Mouse (Mus musculus): ENCODE measurements around the gene Foxk1. TPM values are rescaled to one million over a fixed set of nuclear protein-coding genes. Genes with fewer than 3 reads are reported as not detected.

Gene Foxk1
- 19.4 and 21.1 TPM in 2 replicates for polyA plus RNA-seq (2012; rRNA removed)

DNA sequence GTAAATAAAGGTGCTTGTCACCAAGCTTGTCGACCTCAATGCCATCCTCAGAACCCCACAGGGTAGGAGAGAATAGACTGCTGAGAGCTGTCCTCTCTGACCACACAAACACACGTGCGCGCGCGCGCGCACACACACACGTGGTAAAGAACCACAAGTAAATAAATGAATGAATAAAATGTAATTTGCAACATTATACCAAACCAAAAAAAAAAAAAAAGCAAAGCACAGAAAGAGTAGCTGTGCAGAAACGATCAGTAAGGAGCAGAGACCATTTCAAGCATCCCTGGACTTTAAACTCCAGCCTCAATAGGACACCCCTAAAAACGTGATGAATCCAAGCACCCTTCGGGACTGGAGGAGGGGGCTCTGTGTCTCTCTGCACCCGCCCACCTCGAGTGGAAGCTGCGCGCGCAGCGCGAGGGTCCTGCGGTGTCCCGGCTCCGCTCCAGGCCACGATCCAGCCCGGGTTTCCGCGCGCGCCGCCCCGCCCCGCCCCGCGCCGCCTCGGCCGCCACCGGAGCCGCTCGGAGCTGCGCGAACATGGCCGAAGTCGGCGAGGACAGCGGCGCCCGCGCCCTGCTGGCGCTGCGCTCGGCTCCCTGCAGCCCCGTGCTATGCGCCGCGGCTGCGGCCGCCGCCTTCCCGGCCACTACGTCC lies at the start of gene Foxk1:
Gene Foxk1 (plus strand): TSS at position 517 of the 660 bp plus-strand sequence.
- TF ChIP-seq POLR2A (IDR thresholded peaks at IDR 0.05; ENCODE audit: extremely low read depth, insufficient read depth, low read length) (peak; percentile 34; the same call in 1 of the 2 replicates), CTCF (IDR thresholded peaks at IDR 0.05; ENCODE audit: extremely low read depth, insufficient read depth, low read length) (no peak)
- peak within 1 kb of the TSS; percentile 80 for H3K27ac ChIP-seq (ENCODE audit: insufficient read depth, low read length)
- H3K4me1 ChIP-seq (ENCODE audit: control insufficient read depth, insufficient read depth, low read length): peaks cover 11% of the 10 kb centered on the region
- H3K4me3 ChIP-seq (ENCODE audit: insufficient read depth, low read length): peak within 1 kb of the TSS; percentile 92

DNA sequence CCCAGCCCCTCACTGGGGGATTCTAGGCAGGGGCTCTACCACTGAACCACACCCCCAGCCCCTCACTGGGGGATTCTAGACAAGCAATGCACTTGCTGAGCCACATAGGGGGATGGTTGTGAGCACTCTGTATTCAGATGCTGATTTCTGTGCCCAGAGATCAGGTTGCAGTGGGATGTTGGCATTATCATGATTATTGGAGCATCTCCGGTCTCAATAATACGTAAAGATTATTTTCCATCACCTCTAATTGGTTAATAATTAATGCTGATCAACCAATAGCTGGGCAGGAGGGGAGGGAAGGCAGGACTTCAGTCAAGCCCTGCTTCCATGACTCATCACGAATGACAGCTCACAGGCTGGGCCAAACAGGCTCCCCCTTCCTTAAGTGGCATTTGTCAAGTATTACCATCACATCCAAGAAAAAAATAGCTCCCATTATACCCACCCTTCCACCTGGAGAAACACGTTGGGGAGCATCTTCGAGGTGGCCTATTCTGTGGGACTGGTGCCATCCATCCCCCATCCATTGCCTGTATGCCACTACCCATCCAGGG lies 48.9 kb upstream of the Foxk1 start:
- Histone ChIP-seq H3K4me3 (ENCODE audit: insufficient read depth, low read length) (no peak overlapping the region), H3K27ac (ENCODE audit: insufficient read depth, low read length) (no peak overlapping the region), H3K4me1 (ENCODE audit: control insufficient read depth, insufficient read depth, low read length) (no peaks in the 10 kb centered on the region)
- TF ChIP-seq CTCF (IDR thresholded peaks at IDR 0.05; ENCODE audit: extremely low read depth, insufficient read depth, low read length) (no peak), POLR2A (IDR thresholded peaks at IDR 0.05; ENCODE audit: extremely low read depth, insufficient read depth, low read length) (no peak)

GRCm38 (mm10) chr5:142355144-142355543 lies 46.2 kb upstream of the Foxk1 start:
- H3K4me3 ChIP-seq (ENCODE audit: insufficient read depth, low read length): no peak overlapping the region
- H3K27ac ChIP-seq (ENCODE audit: insufficient read depth, low read length): no peak overlapping the region
- no peak for TF ChIP-seq CTCF (IDR thresholded peaks at IDR 0.05; ENCODE audit: extremely low read depth, insufficient read depth, low read length)
- TF ChIP-seq POLR2A (IDR thresholded peaks at IDR 0.05; ENCODE audit: extremely low read depth, insufficient read depth, low read length): no peak
- H3K4me1 ChIP-seq (ENCODE audit: control insufficient read depth, insufficient read depth, low read length): no peaks in the 10 kb centered on the region

DNA sequence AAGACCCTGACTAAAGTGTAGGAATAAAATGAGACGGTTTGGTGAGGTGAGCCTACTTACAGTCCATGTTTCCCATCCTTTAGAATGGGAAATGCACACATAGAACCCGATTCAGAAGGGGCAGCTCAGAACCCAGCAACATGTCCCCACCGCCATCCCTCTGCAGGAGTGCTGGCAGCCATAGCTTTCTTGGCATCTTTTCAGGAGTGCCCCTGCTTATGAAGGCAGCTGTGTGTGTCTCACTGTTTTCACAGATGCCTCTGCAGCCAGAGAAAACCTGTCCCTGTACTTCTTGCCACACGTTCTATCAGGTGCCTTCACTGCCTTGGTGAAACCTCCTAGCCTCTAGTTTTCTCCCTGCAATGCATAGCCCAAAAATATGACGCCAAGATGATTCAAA lies 40.1 kb upstream of the Foxk1 start:
- Histone ChIP-seq H3K4me3 (ENCODE audit: insufficient read depth, low read length) (no peak overlapping the region), H3K4me1 (ENCODE audit: control insufficient read depth, insufficient read depth, low read length) (no peaks in the 10 kb centered on the region), H3K27ac (ENCODE audit: insufficient read depth, low read length) (no peak overlapping the region)
- TF ChIP-seq POLR2A (IDR thresholded peaks at IDR 0.05; ENCODE audit: extremely low read depth, insufficient read depth, low read length) (no peak), CTCF (IDR thresholded peaks at IDR 0.05; ENCODE audit: extremely low read depth, insufficient read depth, low read length) (no peak)

DNA sequence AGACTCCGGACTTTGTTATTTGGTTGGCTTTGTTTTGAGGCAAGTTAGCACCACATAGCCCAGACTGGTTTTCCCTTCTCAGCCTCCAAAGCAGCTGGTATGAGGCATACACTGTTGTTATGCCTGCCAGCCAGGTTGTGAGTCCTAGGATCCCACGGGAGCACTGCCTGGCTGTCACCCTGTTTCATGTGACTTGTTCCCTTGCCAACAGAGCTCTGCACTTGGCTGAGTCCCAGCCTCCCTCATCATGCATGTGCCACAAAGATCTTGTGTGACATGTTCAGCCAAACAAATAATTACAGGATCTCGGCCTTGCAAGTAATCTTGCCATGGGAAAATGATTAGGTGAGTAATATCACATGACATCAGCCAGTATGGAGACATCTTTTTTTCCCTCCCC lies 38.4 kb upstream of the Foxk1 start:
- Histone ChIP-seq H3K4me3 (ENCODE audit: insufficient read depth, low read length) (no peak overlapping the region), H3K4me1 (ENCODE audit: control insufficient read depth, insufficient read depth, low read length) (peaks cover 2% of the 10 kb centered on the region; the same call in 1 of the 2 replicates), H3K27ac (ENCODE audit: insufficient read depth, low read length) (no peak overlapping the region)
- TF ChIP-seq POLR2A (IDR thresholded peaks at IDR 0.05; ENCODE audit: extremely low read depth, insufficient read depth, low read length): no peak
- TF ChIP-seq CTCF (IDR thresholded peaks at IDR 0.05; ENCODE audit: extremely low read depth, insufficient read depth, low read length): no peak

DNA sequence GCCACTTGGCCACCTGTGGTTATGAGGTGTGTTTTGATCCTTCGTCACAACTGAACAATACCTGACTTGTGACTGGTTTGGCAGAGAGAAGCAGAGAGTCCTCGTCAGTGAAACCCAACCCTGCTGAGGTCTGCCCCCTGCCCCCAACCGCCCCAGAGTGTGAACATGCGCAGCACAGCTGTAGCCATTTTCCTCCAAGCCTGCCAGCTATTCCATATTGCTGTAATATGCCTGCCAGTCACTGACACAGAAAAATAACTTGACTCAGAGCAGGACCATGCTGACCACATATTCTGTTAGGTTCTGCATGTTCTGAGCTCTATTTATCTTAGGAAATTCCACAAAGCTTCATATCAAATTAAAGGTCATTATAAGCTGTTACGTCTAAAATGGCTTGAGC lies 37.2 kb upstream of the Foxk1 start:
- no peak overlapping the region for H3K4me3 ChIP-seq (ENCODE audit: insufficient read depth, low read length)
- peaks cover 3% of the 10 kb centered on the region; the same call in 1 of the 2 replicates for H3K4me1 ChIP-seq (ENCODE audit: control insufficient read depth, insufficient read depth, low read length)
- TF ChIP-seq POLR2A (IDR thresholded peaks at IDR 0.05; ENCODE audit: extremely low read depth, insufficient read depth, low read length): no peak
- TF ChIP-seq CTCF (IDR thresholded peaks at IDR 0.05; ENCODE audit: extremely low read depth, insufficient read depth, low read length): no peak
- H3K27ac ChIP-seq (ENCODE audit: insufficient read depth, low read length): no peak overlapping the region

DNA sequence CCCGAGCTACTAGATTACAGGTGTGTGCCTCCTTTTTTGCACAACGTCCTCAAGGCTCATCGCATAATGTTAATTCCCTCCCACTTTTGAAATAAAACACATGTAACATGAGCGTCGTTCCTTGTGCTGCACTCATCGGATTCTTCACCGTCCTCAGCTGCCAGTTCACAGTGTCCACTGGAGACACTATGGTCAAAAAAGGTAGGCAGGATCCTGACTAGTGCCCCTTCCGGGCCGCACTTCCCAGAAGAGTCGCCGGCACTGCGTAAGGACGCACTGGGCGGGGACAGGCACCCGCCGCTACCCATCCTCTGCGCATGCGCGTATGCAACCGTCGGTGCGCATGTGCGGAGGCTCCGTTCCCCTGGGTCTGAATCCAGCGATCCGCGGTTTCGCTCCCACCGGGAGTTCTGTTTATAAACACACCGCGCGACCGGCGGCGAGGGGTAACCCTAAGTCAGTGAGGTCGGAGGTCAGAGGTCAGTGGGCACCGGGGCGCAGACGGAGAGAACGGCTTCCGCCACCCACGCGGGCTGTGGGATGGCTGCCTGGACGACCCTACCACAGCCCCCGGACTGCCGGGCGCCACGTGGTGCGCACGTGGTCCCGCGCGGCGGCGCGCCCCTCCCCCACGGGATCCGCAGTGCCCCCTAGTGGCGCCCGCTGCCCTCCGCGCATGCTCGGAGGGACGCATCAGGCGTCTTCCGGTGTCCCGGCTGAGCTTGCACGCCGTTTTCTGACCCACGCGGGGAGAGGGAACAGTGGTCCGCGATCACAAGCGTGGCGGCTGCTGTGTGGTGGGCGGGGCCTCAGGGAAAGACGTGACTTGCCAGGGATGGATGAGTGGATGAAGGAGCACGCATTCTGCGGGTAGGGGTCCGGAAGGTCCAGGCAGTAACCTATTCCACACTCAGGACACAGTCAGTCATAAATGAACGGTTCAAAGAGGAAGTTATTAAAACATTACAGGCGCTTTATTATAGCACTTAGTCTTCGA lies 33.9 kb upstream of the Foxk1 start:
- peak; percentile 93 for TF ChIP-seq POLR2A (IDR thresholded peaks at IDR 0.05; ENCODE audit: extremely low read depth, insufficient read depth, low read length)
- peak; percentile 69 for TF ChIP-seq CTCF (IDR thresholded peaks at IDR 0.05; ENCODE audit: extremely low read depth, insufficient read depth, low read length)
- Histone ChIP-seq H3K27ac (ENCODE audit: insufficient read depth, low read length) (peak overlapping the region; percentile 69), H3K4me1 (ENCODE audit: control insufficient read depth, insufficient read depth, low read length) (peaks cover 3% of the 10 kb centered on the region; the same call in 1 of the 2 replicates), H3K4me3 (ENCODE audit: insufficient read depth, low read length) (peak overlapping the region; percentile 55)

- Histone ChIP-seq H3K4me1 (ENCODE audit: control insufficient read depth, insufficient read depth, low read length) (peaks cover 3% of the 10 kb centered on the region; the same call in 1 of the 2 replicates), H3K27ac (ENCODE audit: insufficient read depth, low read length) (no peak overlapping the region), H3K4me3 (ENCODE audit: insufficient read depth, low read length) (peak overlapping the region; percentile 55)
- no peak for TF ChIP-seq CTCF (IDR thresholded peaks at IDR 0.05; ENCODE audit: extremely low read depth, insufficient read depth, low read length)
- TF ChIP-seq POLR2A (IDR thresholded peaks at IDR 0.05; ENCODE audit: extremely low read depth, insufficient read depth, low read length): no peak
These were observed 33.2 kb upstream of the Foxk1 start for GRCm38 (mm10) chr5:142368122-142368521.

All from cortical plate, adult 2 months (tissue).